Mouse (Mus musculus): ENCODE measurements around the gene Arf1.

Gene Arf1

DNA sequence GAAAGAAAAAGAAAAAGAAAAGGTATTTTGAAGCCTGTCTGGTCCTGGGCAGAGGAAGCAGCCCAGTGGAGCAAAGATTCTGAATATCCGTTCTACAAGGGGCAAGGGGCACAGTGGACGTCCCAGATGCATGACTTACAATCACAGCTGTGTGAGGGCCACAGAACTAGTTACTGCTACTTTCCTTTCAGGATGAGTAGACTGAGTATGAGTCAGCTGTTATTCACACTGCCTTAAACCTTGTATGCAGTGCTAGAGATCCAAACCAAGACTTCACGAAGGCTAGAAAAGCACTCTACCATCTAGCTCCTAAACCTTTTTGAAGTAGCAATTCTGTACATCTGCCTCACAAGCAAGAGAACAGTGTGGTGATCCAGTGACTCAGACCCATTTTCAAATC is 1.8 kb downstream of the Arf1 start:
- no peak for DNase-seq

- no peak for DNase-seq
Observed at GRCm38 (mm10) chr11:59225167-59225566, 2.9 kb downstream of the Arf1 start.

- DNase-seq, result no peak
Observed at GRCm38 (mm10) chr11:59224470-59224869, 3.6 kb downstream of the Arf1 start.

DNA sequence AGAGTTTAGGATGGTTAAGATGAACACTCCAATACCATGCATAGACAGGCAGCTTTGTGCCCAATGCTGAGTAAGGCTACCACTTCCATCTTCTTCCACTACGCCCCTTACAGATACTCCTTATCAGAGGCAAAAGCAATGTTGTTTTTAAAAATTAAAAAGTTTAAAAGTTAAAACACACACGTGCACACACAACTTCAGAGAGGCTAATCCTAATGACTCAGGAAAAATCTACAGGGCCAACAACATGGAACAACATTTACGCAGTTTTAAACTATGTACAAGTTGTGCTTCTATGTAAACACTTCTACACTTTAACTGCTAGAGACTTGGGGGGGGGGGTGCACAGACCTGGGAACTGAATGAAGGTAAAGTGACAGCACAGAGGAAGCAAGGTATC is 4.0 kb downstream of the Arf1 start:
- DNase-seq, result no peak

DNA sequence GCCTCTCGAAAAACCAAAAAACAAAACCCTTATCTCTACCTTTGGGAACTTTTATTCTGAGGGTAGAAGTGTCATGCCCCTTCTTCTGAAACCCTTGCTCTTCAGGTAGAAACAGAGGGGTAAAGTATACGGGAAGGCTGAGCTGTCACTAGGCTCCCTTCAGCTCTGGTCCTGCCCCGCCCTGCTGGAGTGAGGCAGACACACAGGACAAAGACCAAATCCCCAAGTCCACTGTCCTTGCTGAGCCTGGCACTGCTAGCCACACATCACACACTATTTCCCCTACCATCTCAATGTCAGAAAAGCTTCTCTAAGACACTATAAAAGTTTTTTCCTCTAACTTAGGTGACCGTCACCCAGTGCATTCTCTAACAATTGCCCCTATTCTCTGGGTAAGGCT is 5.8 kb downstream of the Arf1 start:
- no peak for DNase-seq

DNA sequence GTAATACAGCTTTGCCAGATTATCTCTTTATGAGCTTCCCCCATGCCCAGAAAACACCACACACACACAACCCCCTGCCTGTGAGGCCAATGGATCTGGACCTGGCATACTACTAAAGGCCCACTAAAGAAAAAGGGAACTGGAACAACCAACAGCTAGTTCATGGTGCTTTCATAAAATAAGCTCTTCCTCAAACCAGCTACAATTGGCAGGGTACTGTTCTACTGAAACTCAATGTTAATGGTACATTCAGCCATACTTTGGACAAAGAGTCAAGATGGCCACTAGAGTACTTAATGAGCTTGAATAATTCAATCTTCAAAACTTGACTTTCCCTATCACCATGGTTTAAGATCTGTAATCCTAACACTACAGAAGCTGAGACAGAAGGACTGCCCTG is 6.5 kb downstream of the Arf1 start:
- no peak for DNase-seq

DNA sequence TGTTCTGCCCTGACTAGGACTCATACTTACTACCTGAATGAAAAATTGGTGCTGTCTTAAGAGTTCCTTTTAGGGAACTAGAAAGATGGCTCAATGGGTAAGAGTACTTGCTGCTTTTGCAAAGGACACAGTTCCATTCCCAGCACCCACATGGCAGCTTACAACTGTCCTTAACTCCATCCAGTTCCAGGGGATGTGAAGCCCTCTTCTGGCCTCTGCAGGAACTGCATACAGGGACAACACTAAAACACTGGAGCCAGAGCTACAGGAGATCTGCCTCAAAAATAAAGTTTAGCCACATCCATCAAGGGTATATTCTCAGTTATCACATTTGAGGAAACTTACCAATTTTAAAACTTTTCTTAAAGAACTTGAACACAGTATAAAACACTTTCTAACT is 9.0 kb downstream of the Arf1 start:
- DNase-seq, result peak; percentile 48 to 49

- DNase-seq, result no peak
Observed at GRCm38 (mm10) chr11:59218389-59218998, 9.6 kb downstream of the Arf1 start.

GRCm38 (mm10) chr11:59216955-59217354 is 11.1 kb downstream of the Arf1 start:
- no peak for DNase-seq

DNA sequence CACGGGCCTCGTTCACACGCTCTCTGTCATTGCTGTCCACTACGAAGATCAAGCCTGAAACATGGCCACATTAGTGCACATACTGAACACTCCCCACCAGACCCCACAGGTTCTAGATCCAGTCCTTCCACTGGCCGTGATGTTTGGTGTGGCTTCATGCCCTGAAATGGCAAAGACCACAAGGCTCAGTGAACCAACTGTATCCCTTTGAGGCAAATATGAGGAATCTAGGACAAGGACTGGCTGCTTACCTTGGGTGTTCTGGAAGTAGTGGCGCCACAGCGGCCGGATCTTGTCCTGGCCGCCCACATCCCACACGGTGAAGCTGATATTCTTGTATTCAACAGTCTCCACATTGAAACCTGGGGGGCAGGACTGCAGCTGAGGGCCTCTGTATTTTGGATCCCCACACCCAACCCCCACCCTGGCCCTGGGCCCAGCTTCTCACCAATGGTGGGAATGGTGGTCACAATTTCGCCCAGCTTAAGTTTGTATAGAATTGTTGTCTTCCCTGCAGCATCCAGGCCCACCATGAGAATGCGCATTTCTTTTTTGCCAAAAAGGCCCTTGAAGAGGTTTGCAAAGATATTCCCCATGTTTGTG is 15.1 kb downstream of the Arf1 start:
- DNase-seq, result no peak

- DNase-seq, result peak; percentile 50 to 57
Observed at GRCm38 (mm10) chr11:59212320-59212719, 15.8 kb downstream of the Arf1 start.

GRCm38 (mm10) chr11:59211561-59211960 is 16.5 kb downstream of the Arf1 start:
- peak in 1 of 2 experiments; percentile 19 for DNase-seq

DNA sequence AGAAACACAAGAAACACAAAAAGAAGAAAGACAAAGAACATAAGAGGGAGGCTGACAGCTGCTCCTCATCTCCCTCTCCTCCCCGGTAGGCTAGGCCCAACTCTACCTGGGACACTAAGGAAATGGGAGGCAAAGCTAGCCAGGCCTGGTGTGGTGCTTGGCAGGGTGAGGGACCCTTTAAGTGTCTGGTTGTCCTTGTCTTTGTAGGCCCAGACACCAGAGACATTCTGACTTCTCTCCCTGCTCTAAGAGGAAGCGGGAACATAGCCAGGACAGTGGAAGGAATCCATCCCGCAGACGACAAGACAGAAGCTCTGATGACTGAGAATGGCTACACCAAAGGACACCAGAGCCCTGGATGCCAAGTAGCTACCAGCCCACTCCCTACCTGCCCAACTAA is 18.1 kb downstream of the Arf1 start:
- DNase-seq, result no peak

- no peak for DNase-seq
Observed at GRCm38 (mm10) chr11:59209580-59209979, 18.5 kb downstream of the Arf1 start.

DNA sequence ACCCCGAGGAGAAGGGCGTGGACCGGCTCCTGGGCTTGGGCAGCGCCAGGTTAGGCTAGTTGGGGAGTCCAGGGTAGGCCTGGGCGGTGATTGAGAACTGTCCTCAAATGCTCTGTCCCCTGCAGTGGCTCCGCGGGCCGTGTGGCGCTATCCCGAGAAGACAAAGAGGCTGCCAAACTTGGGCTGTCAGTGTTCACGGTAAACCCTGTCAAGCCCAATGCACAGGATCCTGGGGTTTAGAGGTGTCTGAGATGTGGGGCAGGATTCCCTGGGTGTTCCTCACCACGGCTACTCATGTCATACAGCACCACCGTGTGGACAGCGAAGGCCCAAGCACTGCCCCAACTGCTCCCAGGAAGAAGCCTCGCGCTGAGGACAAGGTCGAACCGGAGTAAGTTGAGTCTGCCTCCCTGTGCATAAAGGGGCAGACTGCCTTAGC is 19.0 kb downstream of the Arf1 start:
- peak; percentile 41 to 53 for DNase-seq

DNA sequence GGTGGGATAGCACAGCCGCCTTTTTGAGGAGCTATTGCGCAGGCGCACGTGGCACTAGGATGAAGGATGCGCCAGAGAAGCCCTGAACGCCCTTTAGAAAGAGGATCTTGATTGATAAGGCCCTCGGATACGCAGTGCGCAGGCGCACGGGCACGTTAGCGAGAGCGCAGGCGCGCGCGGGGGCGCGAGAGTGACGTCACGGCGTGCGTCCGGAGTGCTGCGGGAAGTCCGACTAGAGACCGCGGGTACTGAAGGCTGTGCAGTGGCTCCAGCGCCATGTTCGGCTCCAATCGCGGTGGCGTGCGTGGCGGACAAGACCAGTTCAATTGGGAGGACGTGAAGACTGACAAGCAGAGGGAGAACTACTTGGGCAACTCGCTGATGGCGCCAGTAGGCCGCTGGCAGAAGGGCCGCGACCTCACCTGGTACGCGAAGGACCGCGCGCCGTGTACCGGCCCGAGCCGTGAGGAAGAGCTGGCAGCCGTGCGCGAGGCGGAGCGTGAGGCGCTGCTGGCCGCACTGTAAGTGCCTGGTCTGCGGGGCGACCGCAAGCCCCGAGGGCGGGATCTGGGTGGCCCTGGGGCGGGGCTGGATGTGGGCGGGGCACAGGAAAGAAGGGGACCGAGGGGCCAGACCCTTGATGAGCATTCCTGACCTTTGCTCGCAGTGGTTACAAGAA is 19.8 kb downstream of the Arf1 start, which contains the start of gene 2310033P09Rik:
Gene 2310033P09Rik, plus strand, starts transcription at position 169 of the 679 bp plus-strand sequence.
- DNase-seq, result peak; percentile 90 to 92

DNA sequence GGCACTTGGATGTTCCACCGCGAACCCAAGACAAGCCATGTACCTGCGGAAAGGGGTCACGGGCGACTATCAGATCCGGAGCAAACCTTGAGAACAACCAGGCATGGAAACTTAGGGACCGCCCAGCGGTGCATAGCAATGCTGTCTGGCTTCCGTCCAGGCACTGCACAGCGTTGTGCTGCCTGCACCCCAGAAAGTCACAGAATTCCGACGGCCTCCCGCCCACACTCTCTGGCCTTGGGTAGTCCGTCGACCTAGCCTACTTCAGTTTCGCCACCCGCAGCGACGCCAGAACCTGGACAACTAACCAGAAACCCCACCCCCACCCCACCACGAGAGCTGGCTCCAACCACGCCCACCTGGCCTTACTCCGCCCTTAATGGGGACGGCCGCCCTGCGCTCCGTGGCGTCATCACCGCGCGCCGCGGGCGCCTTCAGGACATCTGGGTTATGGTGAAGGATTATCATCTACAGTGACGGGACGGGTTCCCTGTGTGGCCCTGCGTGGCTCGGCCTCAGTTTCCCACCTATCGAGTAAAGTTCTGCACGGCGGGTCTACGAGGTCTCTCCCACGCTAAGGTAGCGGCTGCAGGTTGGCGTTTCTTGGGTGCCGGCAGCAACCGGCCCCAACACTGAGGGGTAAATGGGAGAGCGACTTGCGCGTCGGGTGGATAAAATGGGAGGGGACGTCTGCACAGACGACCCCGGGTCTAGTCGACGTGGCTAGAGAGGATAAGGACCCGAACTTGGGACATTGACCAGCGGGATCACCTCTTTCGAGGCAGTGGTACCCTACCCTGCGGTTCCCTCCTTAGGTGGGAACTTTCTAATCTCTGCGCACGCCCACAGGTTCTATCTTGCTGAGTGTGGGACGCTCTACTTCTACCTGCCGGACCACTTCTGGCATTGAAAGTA is 25.7 kb downstream of the Arf1 start, which contains the start of gene Mrpl55:
Gene Mrpl55, plus strand, starts transcription at position 406 of the 915 bp plus-strand sequence.
- DNase-seq, result peak; percentile 91 to 92

DNA sequence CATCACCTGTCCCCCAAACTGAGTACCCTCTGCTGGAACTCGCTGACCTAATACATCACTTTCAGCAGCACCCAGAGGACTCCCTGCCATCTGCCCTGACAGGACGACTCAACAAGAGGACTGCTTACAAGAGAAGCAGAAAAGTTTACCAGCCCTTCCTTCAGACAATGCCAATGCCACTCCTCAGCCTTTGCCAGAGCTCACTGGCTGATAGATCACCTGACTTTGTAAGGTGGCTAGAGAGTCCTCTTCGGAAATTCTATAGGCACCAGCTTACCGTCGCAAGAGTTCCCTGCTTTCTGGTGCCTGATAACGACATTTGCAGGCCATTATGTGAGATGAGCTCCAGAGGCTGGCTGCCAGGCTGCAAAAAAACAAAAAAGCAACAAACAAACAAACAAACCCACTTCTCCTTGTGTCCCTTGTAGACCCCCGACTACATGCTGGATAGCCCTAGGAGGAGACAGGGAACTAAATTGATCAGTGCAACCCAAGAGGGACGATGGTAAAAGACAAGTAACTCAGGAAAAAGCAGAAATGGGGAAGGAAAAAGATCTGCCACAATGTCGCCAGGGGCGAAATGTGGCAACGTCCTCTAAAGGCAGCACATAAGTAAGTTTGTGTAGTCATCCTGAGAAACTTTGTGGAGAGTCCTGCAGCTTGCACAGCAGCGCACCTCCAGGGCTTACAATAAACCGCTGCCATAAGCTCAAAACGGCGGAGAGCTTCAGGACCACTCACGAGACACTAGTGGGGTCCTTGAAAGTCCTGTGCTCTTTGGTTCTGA is 26.7 kb downstream of the Arf1 start:
- no peak for DNase-seq

DNA sequence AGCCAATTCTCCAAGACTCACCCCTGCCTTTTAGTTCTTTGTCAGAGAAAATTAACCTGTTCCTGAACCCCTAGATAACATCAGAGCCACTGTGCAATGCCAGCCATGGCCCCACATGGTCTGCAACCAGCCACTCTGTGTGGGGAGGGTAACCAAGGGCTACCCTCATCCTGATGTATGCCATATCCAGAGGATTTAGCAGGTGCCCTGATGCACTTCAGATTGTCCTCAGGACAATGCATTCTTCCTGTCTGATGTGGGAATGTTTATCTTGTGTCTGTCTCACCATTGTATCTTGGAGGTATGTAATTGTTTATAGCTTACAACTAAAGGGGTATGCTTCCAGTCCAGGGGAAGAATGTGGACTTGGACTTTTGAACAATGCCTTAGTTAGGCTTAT is 31.8 kb downstream of the Arf1 start:
- no peak for DNase-seq

- no peak for DNase-seq
Observed at GRCm38 (mm10) chr11:59192059-59192386, 36.0 kb downstream of the Arf1 start, which contains the start of gene Guk1. Gene Guk1, minus strand, starts transcription at chr11:59192212.

- peak; percentile 87 to 92 for DNase-seq
Observed at GRCm38 (mm10) chr11:59191231-59192058, 36.6 kb downstream of the Arf1 start.

Measured in thymus, postnatal 36 days (tissue).